Mouse (Mus musculus): Measurements from ENCODE around the gene Spib.

Spib gene

GRCm38 (mm10) chr7:44531946-44532732 is at the start of gene Spib:
Gene Spib (minus strand): TSS chr7:44532071.
- no peak for DNase-seq (ENCODE audit: extremely low spot score)

GRCm38 (mm10) chr7:44581637-44582036 is 49.8 kb upstream of the Spib start:
- no peak for DNase-seq (ENCODE audit: extremely low spot score)

- DNase-seq (ENCODE audit: extremely low spot score) = no peak
Measured at GRCm38 (mm10) chr7:44576333-44576844, 44.5 kb upstream of the Spib start.

- no peak for DNase-seq (ENCODE audit: extremely low spot score)
Measured at GRCm38 (mm10) chr7:44572956-44573484, 41.1 kb upstream of the Spib start.

GRCm38 (mm10) chr7:44572213-44572701 is 40.4 kb upstream of the Spib start, which contains the start of gene Napsa:
Gene Napsa (plus strand): TSS chr7:44572380.
- no peak for DNase-seq (ENCODE audit: extremely low spot score)

- DNase-seq (ENCODE audit: extremely low spot score) = no peak
Measured at GRCm38 (mm10) chr7:44571811-44572210, 39.9 kb upstream of the Spib start.

- no peak for DNase-seq (ENCODE audit: extremely low spot score)
Measured at GRCm38 (mm10) chr7:44570989-44571388, 39.1 kb upstream of the Spib start.

GRCm38 (mm10) chr7:44568803-44569202 is 36.9 kb upstream of the Spib start:
- DNase-seq (ENCODE audit: extremely low spot score) = no peak

GRCm38 (mm10) chr7:44565414-44565813 is 33.5 kb upstream of the Spib start:
- no peak for DNase-seq (ENCODE audit: extremely low spot score)

GRCm38 (mm10) chr7:44564486-44564885 is 32.6 kb upstream of the Spib start:
- no peak for DNase-seq (ENCODE audit: extremely low spot score)

GRCm38 (mm10) chr7:44563284-44563683 is 31.4 kb upstream of the Spib start:
- no peak for DNase-seq (ENCODE audit: extremely low spot score)

- peak; percentile 76 for DNase-seq (ENCODE audit: extremely low spot score)
Measured at GRCm38 (mm10) chr7:44560435-44561400, 28.8 kb upstream of the Spib start.

- DNase-seq (ENCODE audit: extremely low spot score) = no peak
Measured at GRCm38 (mm10) chr7:44557629-44558028, 25.8 kb upstream of the Spib start.

- peak; percentile 93 for DNase-seq (ENCODE audit: extremely low spot score)
Measured at GRCm38 (mm10) chr7:44553826-44554225, 22.0 kb upstream of the Spib start, which contains the start of gene Nr1h2. Gene Nr1h2 (minus strand): TSS chr7:44553951.

GRCm38 (mm10) chr7:44553196-44553764 is 21.4 kb upstream of the Spib start:
- peak; percentile 94 for DNase-seq (ENCODE audit: extremely low spot score)

GRCm38 (mm10) chr7:44552141-44552908 is 20.5 kb upstream of the Spib start:
- no peak for DNase-seq (ENCODE audit: extremely low spot score)

- no peak for DNase-seq (ENCODE audit: extremely low spot score)
Measured at GRCm38 (mm10) chr7:44551731-44552130, 19.9 kb upstream of the Spib start.

- no peak for DNase-seq (ENCODE audit: extremely low spot score)
Measured at GRCm38 (mm10) chr7:44551301-44551700, 19.4 kb upstream of the Spib start.

GRCm38 (mm10) chr7:44550409-44550678 is 18.5 kb upstream of the Spib start:
- no peak for DNase-seq (ENCODE audit: extremely low spot score)

GRCm38 (mm10) chr7:44549621-44550408 is 17.9 kb upstream of the Spib start:
- DNase-seq (ENCODE audit: extremely low spot score) = no peak

All from embryo, embryonic 9.5 days (tissue).